Mouse (Mus musculus) CH12.LX (cell line): ENCODE results near the gene Rab11fip5.

ENCODE experiments used
- CTCF ChIP-seq, 2 experiments: IDR thresholded peaks in 1 of 2; conservative IDR thresholded peaks in 1 of 2; 2 replicates each; pipeline ENCODE4 v1.5.1; 2011 to 2012; ENCODE audit warnings: low read depth in 2 of 2, low read length in 2 of 2, improper control_type of control experiment in 1 of 2, inconsistent platforms in 1 of 2, mild to moderate bottlenecking in 1 of 2, moderate library complexity in 1 of 2
- MAX ChIP-seq: IDR thresholded peaks from 2 replicates; pipeline ENCODE4 v1.6.1; 2011; ENCODE audit warnings: low read length, improper control_type of control experiment
- ZC3H11A ChIP-seq: IDR thresholded peaks from 2 replicates; pipeline ENCODE4 v1.6.1; 2012; ENCODE audit warnings: low read depth, mild to moderate bottlenecking, inconsistent platforms, low read length, improper control_type of control experiment

DNA sequence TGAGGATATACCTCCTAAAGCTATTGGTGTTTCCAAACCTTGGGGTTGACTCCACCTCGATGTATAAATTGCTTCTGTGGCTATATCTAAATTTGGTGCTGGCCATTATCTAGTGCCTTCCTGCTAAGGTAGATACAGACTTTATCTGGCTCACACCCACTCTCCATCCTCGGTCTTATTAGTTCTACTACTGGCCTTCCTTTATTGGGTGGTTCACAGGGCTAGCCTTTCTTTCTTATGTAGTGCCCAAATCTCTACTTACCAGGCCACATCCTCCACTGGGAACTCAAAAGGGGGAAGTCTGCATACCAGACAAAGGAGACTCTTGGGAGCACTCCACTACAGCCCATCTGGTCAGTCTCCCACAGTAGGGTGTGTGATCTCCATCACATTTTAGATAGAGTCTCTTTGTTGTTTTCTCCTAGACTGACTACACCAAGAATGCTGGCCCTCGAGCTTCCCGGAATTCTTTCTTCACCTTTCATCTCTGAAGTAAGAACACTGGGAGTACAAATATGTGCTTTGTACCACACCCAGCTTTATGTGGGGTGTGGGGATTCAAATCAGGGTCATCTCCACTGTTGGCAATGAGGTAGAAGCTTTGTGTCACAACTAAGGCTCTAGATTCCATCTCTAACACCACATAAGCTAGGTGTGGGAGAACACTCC is 2.8 kb upstream of the Rab11fip5 start:
- no peak for TF ChIP-seq MAX
- no peak for TF ChIP-seq CTCF (conservative IDR thresholded peaks at IDR 0.05 in 1 of 2, IDR thresholded peaks at IDR 0.05 in 1 of 2; ENCODE audit: low read depth in 2 of 2, low read length in 2 of 2)
- TF ChIP-seq ZC3H11A = no peak
